Mouse (Mus musculus) ovary, postnatal 14 days (tissue): ENCODE data around the gene Olfr1404.
"Not testable (repeated sequence)": the region's sequence is repeated elsewhere in the genome, so short reads cannot be mapped to it uniquely, and the experiment has no call there.

Experiments used
- DNase-seq: peaks from one replicate; pipeline ENCODE4 v3.0.0; 2022; ENCODE audit warnings: low spot score

Olfr1404 gene

GRCm38 (mm10) chr1:173212092-173212491 lies at the start of gene Olfr1404:
Olfr1404 (plus strand) TSS chr1:173212392.
- no peak for DNase-seq

GRCm38 (mm10) chr1:173174154-173174842 lies 37.9 kb upstream of the Olfr1404 start:
- no peak for DNase-seq

- DNase-seq, result no peak
Observed at GRCm38 (mm10) chr1:173190540-173190939, 21.7 kb upstream of the Olfr1404 start, which contains the start of gene Olfr1406. Olfr1406 (minus strand) TSS chr1:173190640.

GRCm38 (mm10) chr1:173192059-173192458 lies 20.1 kb upstream of the Olfr1404 start:
- DNase-seq, result no peak

GRCm38 (mm10) chr1:173196359-173196758 lies 15.8 kb upstream of the Olfr1404 start:
- DNase-seq, result no peak

- DNase-seq, result no peak
Observed at GRCm38 (mm10) chr1:173197508-173197907, 14.7 kb upstream of the Olfr1404 start, which contains the start of gene Olfr218. Olfr218 (plus strand) TSS chr1:173197808.

- DNase-seq, result no peak
Observed at GRCm38 (mm10) chr1:173216481-173216880, 4.3 kb downstream of the Olfr1404 start.

GRCm38 (mm10) chr1:173227081-173227480 lies 14.9 kb downstream of the Olfr1404 start, which contains the start of gene Fcer1a:
Fcer1a (minus strand) TSS chr1:173227214.
- DNase-seq, result no peak

GRCm38 (mm10) chr1:173237004-173237403 lies 24.8 kb downstream of the Olfr1404 start:
- not testable (repeated sequence) for DNase-seq

GRCm38 (mm10) chr1:173249888-173250287 lies 37.7 kb downstream of the Olfr1404 start:
- DNase-seq, result no peak

- DNase-seq, result no peak
Observed at GRCm38 (mm10) chr1:173265701-173266100, 53.5 kb downstream of the Olfr1404 start, which contains the start of gene Olfr418. Olfr418 (plus strand) TSS chr1:173266001.
